Mouse (Mus musculus): Measurements from ENCODE around the gene Dnajb8.

DNA sequence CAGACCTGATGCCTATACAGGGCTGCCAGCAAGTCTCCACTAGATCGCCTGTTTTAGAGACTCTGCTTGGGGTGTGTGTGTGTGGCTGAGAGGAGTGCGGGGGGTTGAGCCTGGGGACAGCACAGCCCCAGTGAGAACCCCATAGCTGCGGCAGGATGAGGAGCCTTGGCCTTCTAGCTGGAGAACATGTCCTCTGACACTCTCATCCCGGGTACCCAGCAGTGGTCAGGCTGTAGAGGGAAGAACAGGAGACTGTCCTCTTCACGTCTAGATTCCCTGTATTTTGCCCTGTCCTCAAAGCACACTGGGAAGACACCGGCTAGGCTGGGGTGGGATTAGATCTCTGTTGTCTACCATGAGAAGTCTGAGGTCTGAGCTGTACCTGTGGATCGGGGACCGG, 13.4 kb downstream of the Dnajb8 start:
- TF ChIP-seq ZC3H11A (IDR thresholded peaks at IDR 0.05; ENCODE audit: low read depth, low read length) (no peak), POLR2A (IDR thresholded peaks at IDR 0.05; ENCODE audit: low read depth, low read length) (no peak), TCF12 (IDR thresholded peaks at IDR 0.05; ENCODE audit: low read depth, low read length) (no peak), SMC3 (IDR thresholded peaks at IDR 0.05; ENCODE audit: low read depth, low read length) (no peak), MEF2A (IDR thresholded peaks at IDR 0.05; ENCODE audit: borderline replicate concordance, low read depth, low read length) (no peak), CTCF (conservative IDR thresholded peaks at IDR 0.05 in 1 of 2, IDR thresholded peaks at IDR 0.05 in 1 of 2; ENCODE audit: low read depth in 2 of 2, low read length in 2 of 2) (no peak)

All from CH12.LX (cell line).